Mouse (Mus musculus) stomach, adult 2 months (tissue): ENCODE data around the gene Atg10. TPM values are rescaled to one million over a fixed set of nuclear protein-coding genes. Genes with fewer than 3 reads are reported as not detected.

Experiments
- polyA plus RNA-seq: library from polyadenylated mRNA; depleted of rRNA; stranded (reverse); fragments of >200 nt; gene quantifications from 2 replicates; pipeline ENCODE4 v1.2.3, GENCODE M21; 2012; rRNA removed

Gene Atg10
- 0.05 and 0.28 TPM in 2 replicates for polyA plus RNA-seq

GRCm38 (mm10) chr13:91223587-91224437 lies at the start of gene Atg10:
TSS of gene Atg10 (minus strand) at chr13:91223968.

DNA sequence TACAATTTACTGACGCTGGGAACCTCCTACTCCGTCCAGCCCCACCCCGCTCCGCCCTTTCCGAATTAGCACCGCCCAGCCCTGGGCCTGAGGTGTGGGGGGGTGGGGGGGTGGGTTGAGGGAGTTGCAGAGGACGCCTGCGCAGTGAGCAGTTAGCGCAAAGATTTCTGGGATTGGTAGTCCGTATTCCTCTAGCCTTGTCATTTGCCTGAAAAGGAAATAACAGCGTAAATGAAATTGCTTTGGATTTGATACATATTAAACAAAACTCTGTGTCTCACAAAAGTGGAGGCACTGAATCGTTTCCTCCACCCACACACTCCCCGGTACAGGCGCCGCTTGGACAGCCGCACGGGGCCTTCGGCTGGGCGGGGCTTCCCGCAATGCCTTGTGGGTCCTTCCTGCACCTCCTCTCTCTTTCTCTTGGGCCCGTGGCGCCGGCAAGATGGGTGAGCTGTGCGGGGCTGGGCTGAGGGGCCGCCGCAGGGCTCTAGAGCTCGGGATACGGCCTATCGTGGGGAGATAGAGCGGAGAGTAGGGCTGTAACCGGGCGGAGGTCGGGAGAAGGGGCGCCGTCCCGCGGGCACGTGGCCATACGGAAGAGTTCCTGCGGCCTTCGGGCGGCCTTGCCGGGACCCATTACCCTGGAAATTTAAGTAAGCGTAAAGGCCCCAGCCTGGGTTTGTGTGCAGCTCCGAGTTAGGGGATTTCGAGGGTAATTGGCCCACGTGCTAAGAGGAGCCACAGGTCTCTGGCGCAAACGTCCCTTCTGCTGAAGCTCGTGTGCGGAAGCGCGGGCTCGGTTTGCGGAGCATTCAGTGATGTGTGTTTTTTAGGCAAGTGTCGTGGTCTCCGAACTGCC lies 300.8 kb downstream of the Atg10 start, which contains the start of gene Rps23:
TSS of gene Rps23 (plus strand) at position 208 of the 862 bp plus-strand sequence.

DNA sequence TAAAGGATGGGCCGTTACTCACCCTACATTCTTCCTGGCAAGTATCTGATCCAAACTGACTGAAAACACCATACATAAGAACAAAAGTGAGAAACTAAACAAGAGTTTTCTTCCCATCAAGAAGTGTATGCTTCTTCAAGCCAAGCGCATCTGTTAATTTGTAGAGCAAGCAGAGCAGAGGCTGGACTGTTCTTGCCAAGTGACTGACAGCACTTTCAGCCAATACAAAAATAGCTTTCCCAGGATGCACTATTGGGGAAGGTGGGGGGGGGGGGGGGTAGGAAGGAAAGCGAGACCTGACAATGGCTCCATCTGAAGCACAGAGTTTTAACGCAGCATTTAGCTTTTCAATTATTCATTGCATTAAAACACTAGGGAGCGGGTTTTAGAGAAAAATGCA lies 318.6 kb downstream of the Atg10 start, which contains the start of gene Atp6ap1l:
TSS of gene Atp6ap1l (minus strand) at position 180 of the 400 bp plus-strand sequence.

Other genes with a start within 250 kb of the Atg10 start
- gene Ssbp2, start 236.3 kb upstream of the Atg10 start, polyA plus RNA-seq, result 3.6 and 5.1 TPM in 2 replicates